Mouse (Mus musculus) limb, embryonic 10.5 days (tissue): ENCODE data around the gene Cdh23. TPM values are rescaled to one million over a fixed set of nuclear protein-coding genes. Genes with fewer than 3 reads are reported as not detected.
A peak's percentile ranks its signal among the peaks of the same experiment; 100 is the strongest.

Source experiments
- DNase-seq: peaks from one replicate; pipeline ENCODE4 v3.0.0-alpha.2; 2017; ENCODE audit warnings: low spot score
- H3K27ac ChIP-seq: fragments of 300-500 bp; sonication (generic); 2 replicates; pipeline ENCODE4 v1.5.1; 2016; ENCODE audit warnings: mild to moderate bottlenecking
- H3K27me3 ChIP-seq: fragments of 300-500 bp; sonication (generic); 2 replicates; pipeline ENCODE4 v1.6.1; 2016; ENCODE audit warnings: low read depth, mild to moderate bottlenecking; ENCODE audit not compliant: poor library complexity, severe bottlenecking
- H3K36me3 ChIP-seq: fragments of 300-500 bp; sonication (generic); 2 replicates; pipeline ENCODE4 v1.6.1; 2016; ENCODE audit warnings: mild to moderate bottlenecking, moderate library complexity
- H3K4me1 ChIP-seq: fragments of 300-500 bp; sonication (generic); 2 replicates; pipeline ENCODE4 v1.6.1; 2016
- H3K4me3 ChIP-seq: fragments of 300-500 bp; sonication (generic); 2 replicates; pipeline ENCODE4 v1.5.1; 2016; ENCODE audit warnings: mild to moderate bottlenecking, moderate library complexity
- H3K9me3 ChIP-seq: fragments of 300-500 bp; sonication (generic); replicated peaks from 2 replicates; pipeline ENCODE4 v1.6.1; 2016; ENCODE audit warnings: mild to moderate bottlenecking
- WGBS: fragments of 180-500 bp; shearing (Covaris S2); methylation state at CpG from one replicate; pipeline ENCODE4 v1.1.7; 2016; 5-methylcytosine and 5-hydroxymethylcytosine counted together
- polyA plus RNA-seq: library from polyadenylated mRNA; unstranded; fragments of >200 nt; fragmentation: Nextera tagmentation; extraction: Ambion mirVana; gene quantifications from 2 replicates; pipeline ENCODE4 v1.2.1, GENCODE M21; 2016

Gene Cdh23
- polyA plus RNA-seq, 1 experiment from 2014 or later: 0.36 TPM

DNA sequence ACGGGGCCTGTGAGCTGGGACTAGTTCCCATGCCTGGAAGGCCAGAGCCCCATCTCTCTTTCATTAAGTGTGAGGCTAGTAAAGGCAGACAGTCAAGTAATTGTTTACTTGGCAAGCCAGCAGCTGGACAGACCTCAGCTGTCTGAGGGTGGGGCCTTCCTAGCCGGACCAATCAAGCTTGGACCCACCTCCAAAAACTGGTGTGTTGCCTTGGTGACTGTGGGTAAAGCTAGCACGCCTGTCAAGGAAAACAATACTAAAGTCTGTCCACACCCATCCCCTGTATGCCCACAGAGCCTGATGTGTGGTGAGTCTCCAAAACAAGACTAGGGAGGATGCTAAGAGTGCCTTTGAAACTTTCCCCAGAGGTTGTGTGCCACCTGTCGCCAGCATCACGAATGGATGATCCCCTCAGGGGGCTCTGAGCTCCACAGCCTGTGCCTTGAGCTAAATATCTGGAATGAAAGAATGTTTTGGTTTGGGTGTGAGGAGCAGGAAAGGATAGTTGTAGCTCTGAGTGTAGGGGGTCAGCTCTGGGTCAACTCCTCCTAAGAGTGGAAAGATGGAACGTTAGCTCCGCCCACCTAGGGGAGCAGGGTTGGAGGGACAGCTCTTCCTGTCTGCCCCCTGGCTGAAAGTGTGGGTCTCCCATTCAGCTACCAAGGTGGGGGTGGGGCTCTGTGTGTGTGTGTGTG is 344.4 kb downstream of the Cdh23 start:
- H3K4me3 ChIP-seq: no peak overlapping the region
- 31% methylated on average over 7 of the region's 7 CpGs for WGBS
- H3K27me3 ChIP-seq: peaks cover 18% of the 10 kb centered on the region
- H3K27ac ChIP-seq: peak overlapping the region; percentile 78
- DNase-seq: no peak
- no peaks in the 10 kb centered on the region for H3K9me3 ChIP-seq
- peaks cover 60% of the 10 kb centered on the region for H3K4me1 ChIP-seq
- no peaks in the 10 kb centered on the region for H3K36me3 ChIP-seq

DNA sequence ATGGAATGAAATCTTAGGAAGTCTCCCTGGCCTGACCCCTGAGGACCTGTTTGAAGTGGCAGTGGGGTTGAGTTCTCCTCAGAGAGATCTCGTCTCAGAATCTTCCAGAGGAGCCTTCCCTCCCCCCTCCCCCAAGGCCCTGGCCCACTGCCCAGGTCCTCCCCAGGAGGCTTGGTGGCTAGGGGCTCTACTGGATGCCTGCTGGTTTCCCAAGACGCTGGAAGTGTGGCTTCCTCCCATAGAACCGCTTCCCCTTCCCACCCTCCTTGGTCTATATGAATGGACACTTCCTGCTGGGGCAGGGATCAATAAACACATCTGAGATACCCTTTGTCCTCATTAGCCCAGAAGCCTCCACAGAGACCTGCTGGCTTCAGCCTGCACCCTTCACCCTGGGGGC is 345.0 kb downstream of the Cdh23 start:
- DNase-seq: no peak
- Histone ChIP-seq H3K4me3 (no peak overlapping the region), H3K36me3 (no peaks in the 10 kb centered on the region), H3K4me1 (peaks cover 67% of the 10 kb centered on the region), H3K27me3 (peaks cover 23% of the 10 kb centered on the region), H3K9me3 (no peaks in the 10 kb centered on the region), H3K27ac (peak overlapping the region; percentile 78)
- WGBS: 28% methylated on average over 3 of the region's 3 CpGs

DNA sequence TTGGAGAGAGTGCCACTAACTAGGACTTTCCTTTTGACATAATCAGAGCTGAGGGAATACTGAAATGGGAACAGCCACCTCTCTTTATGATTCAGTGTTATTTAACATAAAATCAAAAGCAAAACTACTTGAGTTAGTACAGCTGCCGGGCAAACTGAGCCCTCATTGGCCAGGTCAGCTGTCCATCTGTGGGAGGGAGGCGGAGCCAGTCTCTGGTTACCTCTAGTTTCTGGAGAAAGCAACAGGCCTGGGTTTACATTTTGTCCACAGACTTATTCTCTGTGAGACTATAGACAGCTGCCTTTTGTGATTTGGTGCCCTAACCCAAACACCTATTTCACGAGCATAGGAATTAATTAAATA is 345.5 kb downstream of the Cdh23 start:
- Histone ChIP-seq H3K27me3 (peaks cover 27% of the 10 kb centered on the region), H3K4me3 (no peak overlapping the region), H3K36me3 (no peaks in the 10 kb centered on the region), H3K9me3 (no peaks in the 10 kb centered on the region), H3K4me1 (peaks cover 67% of the 10 kb centered on the region), H3K27ac (peak overlapping the region; percentile 78)
- peak; percentile 81 for DNase-seq
- 45% methylated on average over 3 of the region's 3 CpGs for WGBS

DNA sequence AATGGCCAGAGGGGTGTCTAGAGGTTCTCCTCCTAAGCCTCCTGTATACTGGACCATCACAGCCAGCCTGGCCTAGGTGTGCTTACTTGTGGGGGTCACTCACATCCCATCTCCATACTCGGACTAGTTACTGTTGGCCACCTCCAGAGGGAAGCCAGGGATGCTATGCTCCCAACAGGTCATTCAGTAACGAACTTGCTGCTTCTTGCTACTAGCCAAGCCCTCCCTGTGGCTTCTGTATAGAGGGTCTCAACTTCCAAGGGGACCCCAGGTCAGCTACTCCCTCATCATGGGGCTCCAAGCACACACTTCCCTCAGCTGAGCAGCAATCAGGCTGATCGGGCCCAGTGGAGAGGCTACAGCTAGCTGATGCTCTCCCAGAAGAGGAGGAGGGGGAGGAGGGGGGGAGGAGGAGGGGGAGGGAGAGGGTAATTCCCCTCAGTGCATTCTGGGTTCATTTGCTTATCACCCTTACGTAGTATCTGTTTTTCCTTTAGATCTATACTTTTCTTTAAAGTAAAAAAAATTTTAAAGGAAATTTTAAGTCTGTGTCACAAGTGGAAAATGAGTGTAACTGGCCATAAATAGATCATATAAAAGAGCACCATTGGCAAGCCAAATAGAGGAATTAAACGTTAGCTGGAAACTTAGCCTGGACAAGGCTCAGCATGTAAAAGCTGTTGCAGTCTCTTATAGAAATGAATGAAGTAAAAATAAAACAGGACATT is 346.0 kb downstream of the Cdh23 start:
- H3K4me1 ChIP-seq: peaks cover 67% of the 10 kb centered on the region
- WGBS: 55% methylated on average over 5 of the region's 5 CpGs

DNA sequence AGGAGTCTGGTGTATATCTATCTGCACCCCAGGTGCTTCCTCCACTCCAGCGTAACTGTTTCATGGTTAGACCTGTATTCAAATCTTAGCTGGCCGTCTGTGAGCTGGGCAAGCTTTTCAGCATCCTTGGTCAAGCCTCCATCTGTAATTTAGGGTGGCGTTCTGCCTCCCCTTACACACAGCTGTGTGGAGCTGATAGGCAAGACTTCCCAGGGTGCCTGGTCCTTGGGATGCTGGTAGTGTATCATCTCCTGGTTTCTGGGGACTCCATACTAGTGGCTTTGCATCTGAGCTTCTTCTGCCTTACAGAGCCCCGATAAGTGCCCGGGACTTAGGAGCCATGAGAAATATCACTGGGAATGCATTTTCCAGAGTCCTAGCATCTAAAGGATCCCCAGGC is 346.6 kb downstream of the Cdh23 start:
- H3K9me3 ChIP-seq: no peaks in the 10 kb centered on the region
- peaks cover 27% of the 10 kb centered on the region for H3K27me3 ChIP-seq
- DNase-seq: no peak
- H3K4me3 ChIP-seq: no peak overlapping the region
- WGBS: 87% methylated on average over 5 of the region's 5 CpGs
- no peak overlapping the region for H3K27ac ChIP-seq
- no peaks in the 10 kb centered on the region for H3K36me3 ChIP-seq
- peaks cover 67% of the 10 kb centered on the region for H3K4me1 ChIP-seq

More for the DNA sequence above, 346.0 kb downstream of the Cdh23 start:
- Histone ChIP-seq H3K27ac (no peak overlapping the region), H3K4me3 (no peak overlapping the region), H3K27me3 (peaks cover 27% of the 10 kb centered on the region), H3K9me3 (no peaks in the 10 kb centered on the region), H3K36me3 (no peaks in the 10 kb centered on the region)
- no peak for DNase-seq

DNA sequence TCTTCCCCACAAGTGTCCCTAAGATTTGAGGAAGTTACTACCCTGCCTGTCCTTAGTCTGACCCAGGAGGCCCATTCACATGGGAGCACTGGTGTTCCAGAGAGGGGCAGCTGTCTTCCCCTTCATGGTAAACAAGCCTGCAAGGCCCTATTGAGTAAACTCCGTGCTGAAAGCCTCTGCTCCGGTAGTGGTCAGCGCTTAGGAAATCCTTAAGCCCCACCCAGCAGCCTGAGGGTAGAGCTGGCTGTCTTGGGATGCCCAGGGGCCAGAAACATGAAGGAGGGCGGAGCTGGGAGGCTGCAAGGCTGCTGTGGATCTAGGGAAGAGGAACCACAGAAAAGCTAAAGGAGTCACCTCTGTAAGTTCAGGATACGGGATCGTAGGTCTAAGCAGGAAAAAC is 347.2 kb downstream of the Cdh23 start:
- no peak for DNase-seq
- WGBS: 34% methylated on average over 6 of the region's 6 CpGs
- Histone ChIP-seq H3K4me3 (no peak overlapping the region), H3K27ac (no peak overlapping the region; the same call in 1 of the 2 replicates), H3K9me3 (no peaks in the 10 kb centered on the region), H3K4me1 (peaks cover 67% of the 10 kb centered on the region), H3K27me3 (peaks cover 27% of the 10 kb centered on the region), H3K36me3 (no peaks in the 10 kb centered on the region)

DNA sequence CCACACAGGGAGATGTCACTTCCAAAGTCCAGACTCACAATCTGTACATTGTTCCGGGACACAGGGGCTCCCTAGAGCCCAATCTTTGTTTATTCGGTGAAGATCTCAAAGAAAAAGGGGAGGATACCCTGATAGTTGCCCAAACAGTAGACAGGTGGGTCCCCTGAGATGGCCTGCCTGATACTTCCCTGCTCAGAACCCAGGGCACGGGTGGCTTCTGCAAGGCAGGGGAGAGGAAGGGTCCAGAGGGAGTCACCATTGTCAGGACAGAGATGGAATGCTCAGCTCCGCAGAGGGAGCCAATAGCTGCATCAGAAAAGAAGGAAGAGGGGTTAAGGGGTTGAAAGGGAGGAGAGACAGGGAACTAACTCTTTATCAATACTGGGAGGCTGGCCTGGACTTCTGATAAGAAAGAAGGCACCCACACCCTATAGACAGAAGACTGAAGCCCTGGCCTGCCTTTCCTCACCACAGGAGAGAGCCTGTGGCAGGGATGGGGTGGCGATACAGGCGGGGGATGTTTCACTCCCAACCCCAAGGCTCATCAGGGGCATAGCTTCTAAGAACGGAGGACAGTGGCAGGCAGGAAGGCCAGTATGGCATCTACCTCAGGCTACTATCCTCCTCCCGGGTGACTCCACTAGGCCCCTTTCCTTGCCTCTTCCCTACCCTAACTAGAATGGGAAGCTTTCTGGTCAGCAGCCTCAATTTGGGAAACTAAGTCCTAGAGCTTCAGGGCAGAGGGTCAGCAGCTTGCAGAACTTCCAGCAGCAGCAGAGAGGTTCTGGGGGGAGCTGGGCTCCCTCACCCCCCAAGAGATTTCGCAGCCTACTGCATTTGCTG is 348.3 kb downstream of the Cdh23 start:
- DNase-seq: no peak
- peaks cover 63% of the 10 kb centered on the region for H3K4me1 ChIP-seq
- no peak overlapping the region for H3K4me3 ChIP-seq
- peaks cover 27% of the 10 kb centered on the region for H3K27me3 ChIP-seq
- H3K9me3 ChIP-seq: no peaks in the 10 kb centered on the region
- WGBS: 43% methylated on average over 9 of the region's 9 CpGs
- no peaks in the 10 kb centered on the region for H3K36me3 ChIP-seq
- no peak overlapping the region for H3K27ac ChIP-seq

DNA sequence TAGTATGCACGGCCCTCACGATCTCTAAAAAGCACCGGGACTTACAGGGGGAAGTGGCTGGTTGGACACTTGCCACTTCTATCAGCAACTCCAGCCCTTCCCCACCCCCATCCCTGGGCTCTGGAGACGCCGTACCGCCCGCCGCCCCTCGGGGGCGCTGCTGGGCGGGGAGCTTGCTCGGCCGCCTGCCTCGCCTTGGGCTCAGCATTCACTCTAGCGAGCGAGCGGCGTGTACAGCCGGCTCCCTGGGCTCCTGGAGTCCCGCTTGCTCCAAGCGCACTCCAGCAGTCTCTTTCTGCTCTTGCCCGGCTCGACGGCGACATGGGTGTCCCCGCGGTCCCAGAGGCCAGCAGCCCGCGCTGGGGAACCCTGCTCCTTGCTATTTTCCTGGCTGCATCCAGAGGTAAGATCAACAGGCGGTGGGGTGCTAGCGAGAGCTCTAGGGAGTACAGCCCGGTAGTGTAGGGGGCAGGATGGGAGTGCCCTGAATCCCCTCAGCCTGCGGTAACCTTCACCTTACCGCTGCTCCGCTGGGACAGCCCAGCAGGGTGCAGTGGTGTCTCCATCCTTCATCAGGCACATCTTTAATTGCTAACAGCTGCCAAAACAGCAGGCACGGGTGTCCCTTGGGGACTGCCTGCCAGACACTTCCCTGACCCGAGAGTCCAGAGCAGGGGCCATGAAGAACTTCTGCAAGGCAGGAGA is 349.4 kb downstream of the Cdh23 start, which contains the start of gene Vsir:
Gene Vsir, plus strand, starts transcription at position 151 of the 705 bp plus-strand sequence.
- under 1% methylated on average over 37 of the region's 37 CpGs for WGBS
- DNase-seq: peak; percentile 84
- Histone ChIP-seq H3K27me3 (peaks cover 27% of the 10 kb centered on the region), H3K4me1 (peaks cover 53% of the 10 kb centered on the region), H3K27ac (peak within 1 kb of the TSS; percentile 63), H3K36me3 (no peaks in the 10 kb centered on the region), H3K4me3 (peak within 1 kb of the TSS; percentile 50), H3K9me3 (no peaks in the 10 kb centered on the region)

DNA sequence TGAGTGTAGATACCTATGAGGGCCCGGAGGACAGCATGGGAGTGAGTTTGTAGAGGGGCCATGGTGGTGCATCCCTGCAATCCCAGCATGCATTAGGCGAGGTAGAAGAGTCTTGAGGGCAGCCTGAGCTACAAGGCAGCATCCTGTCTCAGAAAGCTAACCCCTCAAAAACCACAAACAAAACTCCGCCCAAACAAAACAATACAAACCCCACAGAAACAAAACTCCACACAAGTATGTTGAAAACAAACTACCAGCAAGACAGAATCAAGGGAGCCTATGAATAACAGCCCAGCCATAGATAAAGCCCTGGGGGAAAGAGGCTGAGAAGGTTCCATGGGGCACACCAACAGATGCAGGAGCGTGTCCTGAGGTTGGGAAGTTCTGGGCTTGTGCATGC is 350.2 kb downstream of the Cdh23 start:
- H3K4me1 ChIP-seq: peaks cover 45% of the 10 kb centered on the region
- DNase-seq: no peak
- no peaks in the 10 kb centered on the region for H3K36me3 ChIP-seq
- peaks cover 27% of the 10 kb centered on the region for H3K27me3 ChIP-seq
- no peak overlapping the region for H3K27ac ChIP-seq
- H3K4me3 ChIP-seq: peak overlapping the region; percentile 50; the same call in 1 of the 2 replicates
- H3K9me3 ChIP-seq: no peaks in the 10 kb centered on the region
- WGBS: 78% methylated on average over 4 of the region's 4 CpGs

DNA sequence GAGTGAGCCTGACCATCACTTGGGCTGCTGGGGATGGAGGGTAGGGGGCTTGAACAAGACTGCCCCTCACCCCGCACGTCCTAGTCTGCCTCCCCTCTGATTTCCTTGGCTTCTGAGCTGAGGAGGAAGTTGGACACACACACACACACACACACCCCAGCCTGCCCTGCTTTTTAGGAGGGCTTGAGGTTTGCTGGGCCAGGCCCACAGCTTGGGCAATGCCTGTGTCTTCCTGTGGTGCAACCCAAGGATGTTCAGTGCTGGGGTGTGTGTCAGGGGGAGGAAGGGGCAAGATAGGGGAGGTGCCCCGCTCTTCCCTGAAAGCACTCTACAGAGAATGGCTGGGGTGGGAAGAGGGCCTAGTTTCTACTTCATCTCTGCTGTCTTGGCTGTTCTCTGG is 352.2 kb downstream of the Cdh23 start:
- Histone ChIP-seq H3K36me3 (no peaks in the 10 kb centered on the region), H3K9me3 (no peaks in the 10 kb centered on the region), H3K27me3 (peaks cover 27% of the 10 kb centered on the region), H3K4me1 (peaks cover 28% of the 10 kb centered on the region), H3K4me3 (no peak overlapping the region), H3K27ac (peak overlapping the region; percentile 15; the same call in 1 of the 2 replicates)
- WGBS: 86% methylated on average over 3 of the region's 3 CpGs
- no peak for DNase-seq

DNA sequence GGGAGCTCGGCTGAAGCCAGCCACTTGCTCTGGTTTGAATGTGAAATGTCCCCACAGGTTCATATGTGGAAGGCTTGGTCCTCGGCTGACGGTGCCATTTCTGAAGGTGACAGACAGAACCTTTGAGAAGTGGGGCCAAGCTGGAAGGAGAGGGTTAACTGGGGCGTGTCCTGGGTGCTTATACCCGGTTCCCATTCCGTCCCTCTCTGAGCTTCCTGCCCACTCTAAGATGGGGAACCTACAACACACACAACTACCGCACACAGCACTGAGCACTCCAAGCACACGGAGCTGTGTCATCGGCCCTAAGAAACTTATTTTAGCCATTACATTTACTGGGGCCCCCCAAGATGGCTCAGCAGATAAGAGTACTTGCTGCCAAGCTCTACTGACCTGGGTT is 354.8 kb downstream of the Cdh23 start:
- no peak overlapping the region for H3K27ac ChIP-seq
- WGBS: 80% methylated on average over 9 of the region's 9 CpGs
- H3K4me1 ChIP-seq: peaks cover 7% of the 10 kb centered on the region
- H3K4me3 ChIP-seq: no peak overlapping the region
- peaks cover 7% of the 10 kb centered on the region; the same call in 1 of the 2 replicates for H3K27me3 ChIP-seq
- H3K9me3 ChIP-seq: no peaks in the 10 kb centered on the region
- no peaks in the 10 kb centered on the region for H3K36me3 ChIP-seq
- no peak for DNase-seq

DNA sequence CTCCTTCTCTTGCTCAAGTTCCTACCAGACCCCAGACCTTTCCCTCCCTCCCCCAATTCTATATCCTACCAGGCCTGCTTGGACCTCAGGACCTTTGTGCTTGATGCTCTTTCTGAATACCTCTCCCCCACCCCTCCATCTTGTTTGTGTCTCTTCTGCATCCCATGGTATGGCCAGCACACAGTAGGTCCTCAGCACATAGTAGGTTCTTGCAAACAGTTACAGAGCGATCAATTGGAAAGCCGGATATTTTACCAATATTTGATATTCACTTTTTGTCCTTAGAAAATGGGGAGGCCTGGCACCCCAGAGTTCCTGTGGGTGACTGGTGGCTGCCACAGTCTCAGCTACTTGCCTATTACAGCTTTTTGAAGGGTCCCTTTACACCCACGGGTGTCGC is 361.3 kb downstream of the Cdh23 start:
- Histone ChIP-seq H3K9me3 (no peaks in the 10 kb centered on the region), H3K36me3 (no peaks in the 10 kb centered on the region), H3K27me3 (no peaks in the 10 kb centered on the region), H3K4me1 (no peaks in the 10 kb centered on the region), H3K27ac (no peak overlapping the region), H3K4me3 (no peak overlapping the region)
- 89% methylated on average over 4 of the region's 4 CpGs for WGBS
- no peak for DNase-seq
